ENCODE assay signal across 24 mouse cellular contexts in the genomic region with DNA sequence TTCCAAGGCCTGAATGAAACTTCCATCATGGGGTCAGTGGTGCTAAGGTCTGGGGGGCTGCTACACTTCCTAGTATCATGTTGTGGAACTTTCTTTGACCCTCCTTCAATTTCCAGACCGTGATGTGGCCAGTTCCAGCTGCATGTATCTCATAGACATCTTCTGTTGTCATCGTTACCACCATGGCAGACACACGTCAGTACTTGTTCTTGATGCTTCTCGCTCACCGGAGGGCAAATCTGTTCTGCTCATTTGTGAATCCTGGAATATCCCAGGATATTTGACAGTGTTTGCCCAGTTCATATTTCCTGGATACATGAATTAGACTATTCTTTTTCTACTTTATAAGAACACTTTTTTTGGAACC.
"Had no signal": no experiment of that assay in that cellular context is flagged by ENCODE, and none has a peak within 500 bp of the region (broad histone marks: within the 10 kb centered on the region; RNA-seq: fewer than 3 reads in every experiment).

No protein-coding gene starts in this region.

- DNase-seq: gastrocnemius, adult 2 months; gastrocnemius, postnatal 10 days; gastrocnemius, postnatal 25 days; heart, adult 2 months; heart, postnatal 10 days; heart, postnatal 4 days; kidney, adult 18-20 months; kidney, adult 8-10 months; kidney, postnatal 10 days; kidney, postnatal 25 days; kidney, postnatal 4 days; liver had no signal

- H3K9ac ChIP-seq: heart, embryonic 12.5 days; hindbrain, embryonic 12.5 days; hindbrain, embryonic 14.5 days; limb, embryonic 12.5 days had no signal

- H3K4me1 ChIP-seq: hindbrain, embryonic 12.5 days; limb, embryonic 10.5 days; limb, embryonic 12.5 days had no signal

- H3K27me3 ChIP-seq: heart, embryonic 12.5 days; hindbrain, embryonic 12.5 days; limb, embryonic 12.5 days had no signal

- H3K4me2 ChIP-seq: heart, embryonic 12.5 days; hindbrain, embryonic 12.5 days; hindbrain, embryonic 14.5 days; limb, embryonic 12.5 days; liver, embryonic 11.5 days had no signal

- ATAC-seq: hindbrain, embryonic 16.5 days; intestine, embryonic 16.5 days had no signal

- H3K4me3 ChIP-seq: gastrocnemius, adult 2 months; heart, adult 2 months; heart, embryonic 10.5 days; heart, embryonic 12.5 days; hindbrain, embryonic 10.5 days; hindbrain, embryonic 12.5 days; layer of hippocampus, adult 2 months; left cerebral cortex, adult 2 months; limb, embryonic 10.5 days; limb, embryonic 12.5 days had no signal

- H3K36me3 ChIP-seq: heart, embryonic 10.5 days; heart, embryonic 12.5 days; hindbrain, embryonic 10.5 days; hindbrain, embryonic 12.5 days; limb, embryonic 10.5 days; limb, embryonic 12.5 days had no signal

- H3K9me3 ChIP-seq: heart, embryonic 10.5 days; hindbrain, embryonic 12.5 days; limb, embryonic 10.5 days; limb, embryonic 12.5 days had no signal

- H3K27ac ChIP-seq: gastrocnemius, adult 2 months; heart, adult 2 months; heart, embryonic 10.5 days; hindbrain, embryonic 10.5 days; hindbrain, embryonic 12.5 days; hindbrain, embryonic 14.5 days; layer of hippocampus, adult 2 months; left cerebral cortex, adult 2 months; limb, embryonic 10.5 days; limb, embryonic 12.5 days had no signal
